Mouse (Mus musculus): ENCODE measurements around the gene Cnpy1. TPM values are rescaled to one million over a fixed set of nuclear protein-coding genes. Genes with fewer than 3 reads are reported as not detected.

Gene Cnpy1
- polyA plus RNA-seq, 1 experiment from 2014 or later = 0.21 TPM

GRCm38 (mm10) chr5:28238876-28239275 lies 6.7 kb downstream of the Cnpy1 start:
- WGBS = 78% methylated on average over 5 of the region's 5 CpGs

GRCm38 (mm10) chr5:28238152-28238551 lies 7.5 kb downstream of the Cnpy1 start:
- Histone ChIP-seq H3K9me3 (ENCODE audit: control insufficient read depth, low read length) (no peaks in the 10 kb centered on the region), H3K4me3 (ENCODE audit: low read depth, low read length) (no peak overlapping the region), H3K4me2 (replicated peaks; ENCODE audit: low read depth) (no peak overlapping the region), H3K27me3 (ENCODE audit: control insufficient read depth, insufficient read depth, low read length) (no peaks in the 10 kb centered on the region), H3K9ac (ENCODE audit: low read length) (no peak overlapping the region), H3K27ac (replicated peaks) (no peak overlapping the region), H3K4me1 (replicated peaks; ENCODE audit: control insufficient read depth, insufficient read depth) (no peaks in the 10 kb centered on the region), H3K36me3 (ENCODE audit: control insufficient read depth, insufficient read depth, low read length) (no peaks in the 10 kb centered on the region)
- whole genome bisulfite sequencing = 31% methylated on average over 4 of the region's 4 CpGs
- DNase-seq (ENCODE audit: low spot score) (no peak), ATAC-seq (ENCODE audit: low FRiP score, low TSS enrichment) (no peak)
- peak; percentile 43 for TF ChIP-seq CTCF (IDR thresholded peaks at IDR 0.05; ENCODE audit: low read depth)
- no peak for TF ChIP-seq EP300 (optimal IDR thresholded peaks at IDR 0.05)

More at GRCm38 (mm10) chr5:28238876-28239275, 6.7 kb downstream of the Cnpy1 start:
- no peaks in the 10 kb centered on the region for H3K36me3 ChIP-seq (ENCODE audit: control insufficient read depth, insufficient read depth, low read length)
- no peaks in the 10 kb centered on the region for H3K4me1 ChIP-seq (replicated peaks; ENCODE audit: control insufficient read depth, insufficient read depth)
- TF ChIP-seq EP300 (optimal IDR thresholded peaks at IDR 0.05) (no peak), CTCF (IDR thresholded peaks at IDR 0.05; ENCODE audit: low read depth) (no peak)
- DNase-seq (ENCODE audit: low spot score) (no peak), ATAC-seq (ENCODE audit: low FRiP score, low TSS enrichment) (no peak)
- H3K4me2 ChIP-seq (replicated peaks; ENCODE audit: low read depth) = no peak overlapping the region
- no peak overlapping the region for H3K9ac ChIP-seq (ENCODE audit: low read length)
- no peaks in the 10 kb centered on the region for H3K27me3 ChIP-seq (ENCODE audit: control insufficient read depth, insufficient read depth, low read length)
- H3K9me3 ChIP-seq (ENCODE audit: control insufficient read depth, low read length) = no peaks in the 10 kb centered on the region
- H3K4me3 ChIP-seq (ENCODE audit: low read depth, low read length) = no peak overlapping the region
- H3K27ac ChIP-seq (replicated peaks) = no peak overlapping the region

GRCm38 (mm10) chr5:28237715-28238114 lies 7.9 kb downstream of the Cnpy1 start:
- H3K27ac ChIP-seq (replicated peaks) = no peak overlapping the region
- no peaks in the 10 kb centered on the region for H3K36me3 ChIP-seq (ENCODE audit: control insufficient read depth, insufficient read depth, low read length)
- H3K9ac ChIP-seq (ENCODE audit: low read length) = no peak overlapping the region
- no peaks in the 10 kb centered on the region for H3K9me3 ChIP-seq (ENCODE audit: control insufficient read depth, low read length)
- no peaks in the 10 kb centered on the region for H3K27me3 ChIP-seq (ENCODE audit: control insufficient read depth, insufficient read depth, low read length)
- ATAC-seq (ENCODE audit: low FRiP score, low TSS enrichment) (no peak), DNase-seq (ENCODE audit: low spot score) (no peak)
- WGBS = 78% methylated on average over 2 of the region's 2 CpGs
- H3K4me2 ChIP-seq (replicated peaks; ENCODE audit: low read depth) = no peak overlapping the region
- H3K4me3 ChIP-seq (ENCODE audit: low read depth, low read length) = no peak overlapping the region
- TF ChIP-seq EP300 (optimal IDR thresholded peaks at IDR 0.05) (no peak), CTCF (IDR thresholded peaks at IDR 0.05; ENCODE audit: low read depth) (no peak)
- no peaks in the 10 kb centered on the region for H3K4me1 ChIP-seq (replicated peaks; ENCODE audit: control insufficient read depth, insufficient read depth)

GRCm38 (mm10) chr5:28237055-28237454 lies 8.6 kb downstream of the Cnpy1 start:
- Histone ChIP-seq H3K36me3 (ENCODE audit: control insufficient read depth, insufficient read depth, low read length) (no peaks in the 10 kb centered on the region), H3K27me3 (ENCODE audit: control insufficient read depth, insufficient read depth, low read length) (no peaks in the 10 kb centered on the region), H3K9me3 (ENCODE audit: control insufficient read depth, low read length) (no peaks in the 10 kb centered on the region), H3K4me3 (ENCODE audit: low read depth, low read length) (no peak overlapping the region), H3K4me2 (replicated peaks; ENCODE audit: low read depth) (no peak overlapping the region), H3K27ac (replicated peaks) (no peak overlapping the region), H3K4me1 (replicated peaks; ENCODE audit: control insufficient read depth, insufficient read depth) (no peaks in the 10 kb centered on the region), H3K9ac (ENCODE audit: low read length) (no peak overlapping the region)
- no peak for TF ChIP-seq EP300 (optimal IDR thresholded peaks at IDR 0.05)
- no peak for TF ChIP-seq CTCF (IDR thresholded peaks at IDR 0.05; ENCODE audit: low read depth)
- WGBS = 53% methylated on average over 4 of the region's 4 CpGs
- no peak for ATAC-seq (ENCODE audit: low FRiP score, low TSS enrichment)
- DNase-seq (ENCODE audit: low spot score) = no peak

DNA sequence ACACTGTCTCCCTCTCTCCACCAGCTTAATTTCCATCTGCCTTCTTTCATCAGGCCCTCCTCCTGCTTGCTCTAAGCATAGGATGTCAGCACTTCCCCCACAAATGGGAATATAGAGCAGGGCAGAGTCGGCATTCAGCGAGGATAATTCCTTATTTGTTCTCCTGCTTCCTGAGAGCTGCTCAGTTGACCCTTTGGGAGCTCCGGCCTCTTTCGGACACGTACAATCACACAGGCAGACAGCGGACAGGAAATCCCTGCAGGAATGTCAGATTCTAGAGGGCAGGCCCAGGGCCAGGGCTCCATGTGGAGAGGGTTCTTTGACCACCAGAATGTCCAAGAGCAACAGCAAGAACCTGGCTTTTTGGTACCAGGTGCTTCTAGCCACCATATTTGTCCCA lies 9.5 kb downstream of the Cnpy1 start:
- Histone ChIP-seq H3K4me2 (replicated peaks; ENCODE audit: low read depth) (no peak overlapping the region), H3K36me3 (ENCODE audit: control insufficient read depth, insufficient read depth, low read length) (no peaks in the 10 kb centered on the region), H3K9me3 (ENCODE audit: control insufficient read depth, low read length) (no peaks in the 10 kb centered on the region), H3K4me3 (ENCODE audit: low read depth, low read length) (no peak overlapping the region), H3K27me3 (ENCODE audit: control insufficient read depth, insufficient read depth, low read length) (no peaks in the 10 kb centered on the region), H3K27ac (replicated peaks) (no peak overlapping the region), H3K4me1 (replicated peaks; ENCODE audit: control insufficient read depth, insufficient read depth) (no peaks in the 10 kb centered on the region), H3K9ac (ENCODE audit: low read length) (no peak overlapping the region)
- DNase-seq (ENCODE audit: low spot score) = no peak
- no peak for ATAC-seq (ENCODE audit: low FRiP score, low TSS enrichment)
- TF ChIP-seq CTCF (IDR thresholded peaks at IDR 0.05; ENCODE audit: low read depth) (no peak), EP300 (optimal IDR thresholded peaks at IDR 0.05) (no peak)
- WGBS = 37% methylated on average over 6 of the region's 6 CpGs

DNA sequence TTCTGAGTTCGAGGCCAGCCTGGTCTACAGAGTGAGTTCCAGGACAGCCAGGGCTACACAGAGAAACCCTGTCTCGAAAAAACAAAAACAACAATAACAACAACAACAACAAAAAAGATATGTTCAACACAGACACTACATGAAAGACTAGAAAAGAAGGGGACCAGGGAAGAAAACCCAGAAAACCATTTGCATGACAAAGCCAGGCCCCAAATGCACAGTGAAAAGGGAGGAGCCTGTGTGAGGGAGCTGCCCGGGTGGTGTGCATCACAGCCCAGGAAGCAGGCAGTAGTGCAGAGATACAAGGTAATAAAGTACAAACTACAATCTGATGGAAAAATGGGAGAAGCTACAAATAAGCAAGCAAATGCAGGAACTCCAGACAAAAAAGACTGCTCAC lies 13.5 kb downstream of the Cnpy1 start:
- DNase-seq (ENCODE audit: low spot score) (no peak), ATAC-seq (ENCODE audit: low FRiP score, low TSS enrichment) (no peak)
- no peaks in the 10 kb centered on the region for H3K36me3 ChIP-seq (ENCODE audit: control insufficient read depth, insufficient read depth, low read length)
- no peak overlapping the region for H3K27ac ChIP-seq (replicated peaks)
- H3K4me2 ChIP-seq (replicated peaks; ENCODE audit: low read depth) = no peak overlapping the region
- TF ChIP-seq CTCF (IDR thresholded peaks at IDR 0.05; ENCODE audit: low read depth) (no peak), EP300 (optimal IDR thresholded peaks at IDR 0.05) (no peak)
- H3K4me1 ChIP-seq (replicated peaks; ENCODE audit: control insufficient read depth, insufficient read depth) = no peaks in the 10 kb centered on the region
- no peak overlapping the region for H3K4me3 ChIP-seq (ENCODE audit: low read depth, low read length)
- H3K9me3 ChIP-seq (ENCODE audit: control insufficient read depth, low read length) = no peaks in the 10 kb centered on the region
- H3K9ac ChIP-seq (ENCODE audit: low read length) = no peak overlapping the region
- no peaks in the 10 kb centered on the region for H3K27me3 ChIP-seq (ENCODE audit: control insufficient read depth, insufficient read depth, low read length)
- 64% methylated on average over 3 of the region's 3 CpGs for WGBS

All from stomach, postnatal 0 days (tissue).